Mouse (Mus musculus) intestine, embryonic 16.5 days (tissue): ENCODE results near the gene Nek7. TPM values are rescaled to one million over a fixed set of nuclear protein-coding genes. Genes with fewer than 3 reads are reported as not detected.

Source experiments
- ATAC-seq: fragments of 200-750 bp; cut with Nextera tagmentation; 2 replicates; pipeline ENCODE4 v1.8.0; 2017; ENCODE audit warnings: moderate TSS enrichment, moderate library complexity
- H3K27ac ChIP-seq: fragments of 300-500 bp; sonication (generic); 2 replicates; pipeline ENCODE4 v1.5.1; 2014; ENCODE audit warnings: mild to moderate bottlenecking, low read length
- H3K27me3 ChIP-seq: fragments of 300-500 bp; sonication (generic); replicated peaks from 2 replicates; pipeline ENCODE4 v1.6.1; 2014; ENCODE audit warnings: low read length, control low read depth, mixed read lengths; ENCODE audit not compliant: control insufficient read depth, insufficient read depth
- H3K36me3 ChIP-seq: fragments of 300-500 bp; sonication (generic); 2 replicates; pipeline ENCODE4 v1.6.1; 2014; ENCODE audit warnings: low read length, control low read depth; ENCODE audit not compliant: control insufficient read depth, insufficient read depth
- H3K4me1 ChIP-seq: fragments of 300-500 bp; sonication (generic); 2 replicates; pipeline ENCODE4 v1.6.1; 2014; ENCODE audit warnings: low read length, control low read depth, mixed read lengths; ENCODE audit not compliant: control insufficient read depth, insufficient read depth
- H3K4me2 ChIP-seq: fragments of 300-500 bp; sonication (generic); 2 replicates; pipeline ENCODE4 v1.6.1; 2014; ENCODE audit warnings: low read depth, low read length, control low read depth
- H3K4me3 ChIP-seq: fragments of 300-500 bp; sonication (generic); 2 replicates; pipeline ENCODE4 v1.5.1; 2014; ENCODE audit warnings: mild to moderate bottlenecking, low read length
- H3K9ac ChIP-seq: fragments of 300-500 bp; sonication (generic); 2 replicates; pipeline ENCODE4 v1.6.1; 2014; ENCODE audit warnings: low read depth, low read length
- H3K9me3 ChIP-seq: fragments of 300-500 bp; sonication (generic); 2 replicates; pipeline ENCODE4 v1.6.1; 2016; ENCODE audit warnings: low read length, control low read depth; ENCODE audit not compliant: control insufficient read depth
- WGBS: fragments of 180-500 bp; shearing (Covaris S2); extraction: QIAGEN DNeasy Blood & Tissue Kit; methylation state at CpG from one replicate; pipeline ENCODE4 v1.1.7; 2014; 5-methylcytosine and 5-hydroxymethylcytosine counted together
- polyA plus RNA-seq: library from polyadenylated mRNA; unstranded; fragments of >200 nt; fragmentation: Nextera tagmentation; extraction: Ambion mirVana; gene quantifications from 2 replicates; pipeline ENCODE4 v1.2.1, GENCODE M21; 2015

Nek7 gene
- polyA plus RNA-seq, 1 experiment from 2014 or later = 19.2 TPM

DNA sequence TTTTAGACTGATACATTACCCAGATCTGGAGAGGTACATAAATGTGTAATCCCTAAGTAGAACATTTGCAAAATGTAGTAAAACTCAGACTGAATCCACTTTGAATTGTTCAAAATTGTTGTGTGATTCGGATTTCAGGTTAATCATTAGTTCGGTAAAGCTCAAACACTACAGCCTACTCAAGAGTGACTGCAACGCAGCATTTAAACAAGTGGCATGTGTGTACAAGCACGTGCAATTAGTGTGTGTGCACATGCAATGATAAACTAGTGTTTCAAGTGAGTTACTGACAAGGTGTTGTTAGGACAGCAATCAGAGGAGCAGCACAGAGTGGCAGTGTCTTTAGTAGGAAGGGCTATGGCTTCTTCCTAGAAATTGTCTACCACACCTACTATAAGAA is 106.0 kb downstream of the Nek7 start:
- Histone ChIP-seq H3K27me3 (no peaks in the 10 kb centered on the region), H3K4me2 (no peak overlapping the region), H3K27ac (no peak overlapping the region), H3K9me3 (no peaks in the 10 kb centered on the region), H3K36me3 (no peaks in the 10 kb centered on the region), H3K4me3 (no peak overlapping the region), H3K9ac (no peak overlapping the region), H3K4me1 (peaks cover 8% of the 10 kb centered on the region; the same call in 1 of the 2 replicates)
- 62% methylated on average over 4 of the region's 4 CpGs for WGBS
- ATAC-seq = no peak

DNA sequence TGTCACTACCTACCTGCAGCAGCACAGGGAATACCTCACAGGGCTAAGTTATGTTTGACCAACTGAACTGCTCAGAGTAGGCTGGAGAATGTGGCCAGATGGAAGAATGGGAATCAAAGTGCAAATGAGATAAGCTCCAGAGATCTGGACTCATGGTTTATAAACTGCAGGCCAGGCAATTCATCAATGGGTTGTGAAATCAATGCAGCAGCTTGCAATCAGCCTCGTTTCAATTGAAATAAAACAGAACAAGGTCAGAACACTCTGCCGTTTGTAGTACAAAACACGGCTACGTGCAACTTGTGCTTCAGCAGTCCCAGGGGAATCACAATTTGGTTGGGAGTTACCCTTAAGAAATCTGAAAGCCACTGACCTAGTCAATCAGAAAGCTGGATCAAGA is 109.4 kb downstream of the Nek7 start:
- Histone ChIP-seq H3K4me1 (peaks cover 12% of the 10 kb centered on the region; the same call in 1 of the 2 replicates), H3K9ac (no peak overlapping the region), H3K4me2 (no peak overlapping the region), H3K36me3 (no peaks in the 10 kb centered on the region), H3K27me3 (no peaks in the 10 kb centered on the region), H3K27ac (0 out of 2 replicates have a peak overlapping the region, but pooled peaks have one; percentile 29), H3K9me3 (no peaks in the 10 kb centered on the region), H3K4me3 (no peak overlapping the region)
- ATAC-seq = peak; percentile 88
- 36% methylated on average over 4 of the region's 4 CpGs for WGBS

DNA sequence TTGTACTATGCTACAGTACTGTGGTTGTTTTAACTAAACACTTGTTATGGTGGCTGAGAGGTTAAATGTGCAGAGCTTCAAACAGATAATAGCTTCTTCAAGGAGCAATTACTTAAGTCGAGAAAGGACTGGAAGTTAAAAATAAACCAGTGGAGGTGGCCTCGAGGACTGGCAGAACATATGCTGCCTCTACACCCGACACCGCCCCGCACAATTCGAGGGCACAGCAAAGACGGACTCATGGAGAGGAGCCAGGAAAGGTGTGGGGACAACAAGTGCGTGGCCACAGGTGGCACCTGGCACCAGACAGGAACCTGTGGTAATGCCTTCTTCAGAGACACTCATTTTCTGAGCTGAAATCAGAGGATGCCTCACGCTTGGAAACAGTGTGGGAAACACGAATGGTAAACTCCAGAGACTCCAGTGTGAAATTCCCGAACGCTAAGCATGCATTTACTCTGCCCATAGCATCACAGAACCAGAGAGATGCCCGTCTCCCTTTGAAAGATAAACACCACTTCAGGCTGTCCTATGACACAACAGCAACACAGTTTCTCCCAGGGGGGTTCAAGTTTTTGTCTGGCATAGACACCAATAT is 112.4 kb downstream of the Nek7 start:
- 60% methylated on average over 13 of the region's 13 CpGs for WGBS
- Histone ChIP-seq H3K9ac (no peak overlapping the region), H3K9me3 (no peaks in the 10 kb centered on the region), H3K4me1 (peaks cover 12% of the 10 kb centered on the region; the same call in 1 of the 2 replicates), H3K4me2 (no peak overlapping the region), H3K36me3 (no peaks in the 10 kb centered on the region), H3K4me3 (no peak overlapping the region), H3K27me3 (no peaks in the 10 kb centered on the region), H3K27ac (no peak overlapping the region)
- ATAC-seq = no peak

DNA sequence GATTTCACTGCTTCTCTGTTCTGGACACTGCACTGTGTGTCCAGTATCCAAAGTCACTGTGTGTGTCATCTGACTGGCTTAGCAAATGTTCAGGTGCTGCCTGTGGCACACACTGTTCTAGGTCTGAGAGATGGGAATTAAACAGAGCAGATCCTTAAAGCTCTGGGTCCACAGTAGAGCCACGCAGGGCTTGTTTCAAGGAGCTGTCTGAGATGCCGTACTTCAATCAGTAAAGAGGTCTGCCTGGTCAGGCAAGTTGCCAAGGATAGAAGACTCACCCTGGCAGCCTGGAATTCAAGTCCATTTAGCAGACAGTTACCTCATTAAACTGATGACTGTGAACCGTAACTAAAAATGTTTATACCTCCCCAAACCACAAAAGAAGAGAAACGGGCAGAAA is 112.9 kb downstream of the Nek7 start:
- no peaks in the 10 kb centered on the region for H3K27me3 ChIP-seq
- H3K36me3 ChIP-seq = no peaks in the 10 kb centered on the region
- no peaks in the 10 kb centered on the region for H3K9me3 ChIP-seq
- H3K4me2 ChIP-seq = no peak overlapping the region
- H3K27ac ChIP-seq = no peak overlapping the region
- no peak overlapping the region for H3K4me3 ChIP-seq
- 45% methylated on average over 4 of the region's 4 CpGs for WGBS
- peaks cover 12% of the 10 kb centered on the region; the same call in 1 of the 2 replicates for H3K4me1 ChIP-seq
- H3K9ac ChIP-seq = no peak overlapping the region
- no peak for ATAC-seq

DNA sequence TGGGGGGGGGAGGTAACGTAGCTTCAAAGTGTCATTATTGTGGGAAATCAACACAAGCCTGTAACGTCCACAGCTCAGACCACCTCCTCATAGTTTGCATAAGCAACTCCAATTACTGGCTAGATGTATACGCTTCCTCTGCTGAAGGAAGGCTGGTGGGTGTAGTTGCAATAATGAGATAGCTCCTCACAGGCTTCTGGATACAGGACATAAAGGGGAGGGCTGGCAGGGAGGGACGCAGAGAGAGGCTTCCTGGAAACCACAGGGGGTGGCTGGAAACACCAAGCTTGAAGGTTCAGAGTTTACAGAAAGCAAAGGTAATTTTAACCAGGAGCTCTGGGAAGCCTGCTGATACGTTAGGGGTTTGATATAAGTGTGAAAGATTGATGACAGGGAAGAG is 115.7 kb downstream of the Nek7 start:
- WGBS = 62% methylated on average over 5 of the region's 5 CpGs
- H3K36me3 ChIP-seq = no peaks in the 10 kb centered on the region
- no peak overlapping the region for H3K4me2 ChIP-seq
- no peak overlapping the region for H3K9ac ChIP-seq
- no peaks in the 10 kb centered on the region for H3K9me3 ChIP-seq
- no peaks in the 10 kb centered on the region for H3K27me3 ChIP-seq
- H3K4me1 ChIP-seq = peaks cover 7% of the 10 kb centered on the region; the same call in 1 of the 2 replicates
- no peak for ATAC-seq
- H3K27ac ChIP-seq = no peak overlapping the region
- H3K4me3 ChIP-seq = no peak overlapping the region

DNA sequence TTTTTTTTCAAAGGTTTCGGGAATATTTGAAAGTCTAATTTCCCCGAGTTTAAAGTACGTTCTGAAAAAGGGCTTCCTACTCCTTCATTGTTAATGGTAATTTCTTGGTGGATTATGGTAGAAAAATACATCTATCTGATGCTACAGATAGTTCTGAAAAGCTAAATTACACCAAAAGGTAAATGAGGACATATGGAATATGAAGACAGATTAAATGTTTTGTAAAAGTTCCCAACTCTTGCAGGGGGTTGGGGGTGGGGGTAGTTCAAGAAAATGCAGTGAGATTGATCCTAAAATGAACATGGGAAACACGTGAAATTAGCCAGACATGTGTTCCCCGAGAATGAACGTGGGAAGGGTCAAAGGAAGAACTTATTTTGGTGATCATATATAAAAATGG is 119.2 kb downstream of the Nek7 start:
- Histone ChIP-seq H3K9me3 (no peaks in the 10 kb centered on the region), H3K4me1 (0 out of 2 replicates have a peak, but pooled peaks cover 3% of the 10 kb centered on the region), H3K27me3 (no peaks in the 10 kb centered on the region), H3K27ac (no peak overlapping the region), H3K36me3 (no peaks in the 10 kb centered on the region), H3K4me3 (no peak overlapping the region), H3K9ac (no peak overlapping the region), H3K4me2 (no peak overlapping the region)
- WGBS = 78% methylated on average over 6 of the region's 6 CpGs
- ATAC-seq = no peak

DNA sequence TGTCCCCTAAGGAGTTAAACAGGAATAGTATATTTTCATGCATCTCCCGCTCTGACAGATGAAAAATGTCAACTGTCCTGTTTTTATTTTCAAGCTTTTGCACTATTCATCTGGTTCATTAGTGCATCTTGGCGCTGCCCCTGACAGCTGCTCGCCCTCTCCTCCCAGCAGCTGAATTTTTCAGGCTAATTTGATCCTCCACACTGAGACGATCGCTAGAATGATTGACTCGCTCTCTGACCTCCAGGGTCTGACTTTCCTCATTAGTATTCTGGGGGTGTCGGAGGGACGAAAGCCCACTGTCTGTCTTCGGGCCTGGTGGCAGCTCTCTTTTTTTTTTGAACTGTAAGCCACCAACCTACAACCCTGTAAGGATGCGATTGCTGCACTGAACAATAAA is 119.8 kb downstream of the Nek7 start:
- no peak overlapping the region for H3K4me2 ChIP-seq
- H3K4me3 ChIP-seq = no peak overlapping the region
- no peak for ATAC-seq
- no peak overlapping the region for H3K27ac ChIP-seq
- H3K9ac ChIP-seq = no peak overlapping the region
- H3K27me3 ChIP-seq = no peaks in the 10 kb centered on the region
- no peaks in the 10 kb centered on the region for H3K9me3 ChIP-seq
- 55% methylated on average over 10 of the region's 10 CpGs for WGBS
- 0 out of 2 replicates have a peak, but pooled peaks cover 3% of the 10 kb centered on the region for H3K4me1 ChIP-seq
- no peaks in the 10 kb centered on the region for H3K36me3 ChIP-seq

DNA sequence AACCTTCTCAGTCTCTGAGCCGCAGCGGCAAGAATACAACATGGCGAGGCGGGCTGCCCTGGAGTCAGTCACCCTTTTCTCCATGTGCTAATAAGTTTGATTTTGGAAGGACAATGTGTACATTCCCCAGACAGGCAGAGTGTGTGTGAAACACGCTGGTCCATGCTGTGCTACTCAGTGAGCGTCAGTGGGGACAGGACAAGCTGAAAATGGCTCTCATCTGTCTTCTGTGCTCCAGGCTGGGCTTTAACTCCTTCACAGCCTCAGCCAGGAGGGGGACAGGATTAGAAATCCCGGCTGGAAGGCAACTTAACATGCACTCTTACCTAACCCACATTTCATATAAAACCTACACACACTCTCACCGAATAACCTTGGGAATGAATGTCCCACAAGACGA is 120.5 kb downstream of the Nek7 start:
- Histone ChIP-seq H3K4me1 (0 out of 2 replicates have a peak, but pooled peaks cover 3% of the 10 kb centered on the region), H3K9ac (no peak overlapping the region), H3K27me3 (no peaks in the 10 kb centered on the region), H3K9me3 (no peaks in the 10 kb centered on the region), H3K4me3 (no peak overlapping the region), H3K27ac (no peak overlapping the region), H3K4me2 (no peak overlapping the region), H3K36me3 (no peaks in the 10 kb centered on the region)
- ATAC-seq = no peak
- 63% methylated on average over 9 of the region's 9 CpGs for WGBS

DNA sequence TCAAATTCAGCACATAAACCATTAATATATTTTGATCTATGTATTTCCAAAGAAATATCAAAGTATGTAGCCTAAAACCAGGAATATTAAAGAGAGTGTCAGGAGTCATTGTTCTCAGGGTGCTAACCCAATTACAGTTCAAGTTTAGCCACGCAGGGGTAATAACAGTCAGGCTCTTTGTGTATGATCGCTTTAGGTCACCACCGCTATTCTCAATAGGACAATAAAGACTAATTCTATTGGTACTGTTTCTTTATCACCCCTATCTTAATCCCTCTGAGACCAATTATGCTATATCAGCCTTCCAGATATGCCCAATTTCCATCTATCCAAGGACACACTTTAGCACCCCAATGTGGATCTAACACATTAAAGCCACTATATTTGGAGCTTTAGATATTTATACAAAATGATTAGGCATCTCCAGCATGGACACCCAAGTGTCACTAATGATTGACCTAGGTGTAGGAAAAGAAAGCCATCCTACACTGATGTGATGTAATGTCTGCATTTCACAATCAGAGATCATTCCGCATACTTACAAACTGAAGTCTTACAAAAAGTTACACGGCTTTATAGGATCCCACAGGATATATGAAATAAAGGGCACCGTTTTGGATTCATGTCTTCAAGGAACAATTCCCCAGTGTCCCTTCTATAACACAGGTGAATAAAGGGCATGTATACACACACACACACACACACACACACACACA is 128.4 kb downstream of the Nek7 start:
- WGBS = 81% methylated on average over 6 of the region's 6 CpGs

More for the DNA sequence above, 128.4 kb downstream of the Nek7 start:
- H3K27ac ChIP-seq = no peak overlapping the region
- no peaks in the 10 kb centered on the region for H3K27me3 ChIP-seq
- no peak overlapping the region for H3K9ac ChIP-seq
- no peak overlapping the region for H3K4me2 ChIP-seq
- H3K4me3 ChIP-seq = no peak overlapping the region
- ATAC-seq = no peak
- H3K36me3 ChIP-seq = no peaks in the 10 kb centered on the region
- no peaks in the 10 kb centered on the region for H3K4me1 ChIP-seq
- H3K9me3 ChIP-seq = no peaks in the 10 kb centered on the region
